Mouse (Mus musculus) neural tube, embryonic 14.5 days (tissue): Measurements from ENCODE around the gene Ipo7. TPM values are rescaled to one million over a fixed set of nuclear protein-coding genes. Genes with fewer than 3 reads are reported as not detected.
A peak's percentile ranks its signal among the peaks of the same experiment; 100 is the strongest.

ENCODE experiments used
- ATAC-seq: fragments of 200-750 bp; cut with Nextera tagmentation; 2 replicates; pipeline ENCODE4 v1.8.0; 2017; ENCODE audit warnings: low read depth, mild to moderate bottlenecking, moderate TSS enrichment, moderate library complexity
- H3K27ac ChIP-seq: fragments of 300-500 bp; sonication (generic); 2 replicates; pipeline ENCODE4 v1.5.1; 2014; ENCODE audit warnings: low read depth, mild to moderate bottlenecking, control low read depth, low read length, moderate library complexity, mixed read lengths
- H3K27me3 ChIP-seq: fragments of 300-500 bp; sonication (generic); 2 replicates; pipeline ENCODE4 v1.6.1; 2014; ENCODE audit warnings: low read length; ENCODE audit not compliant: control insufficient read depth, insufficient read depth
- H3K36me3 ChIP-seq: fragments of 300-500 bp; sonication (generic); 2 replicates; pipeline ENCODE4 v1.6.1; 2014; ENCODE audit warnings: low read length, mixed read lengths; ENCODE audit not compliant: control insufficient read depth, insufficient read depth
- H3K4me1 ChIP-seq: fragments of 300-500 bp; sonication (generic); 2 replicates; pipeline ENCODE4 v1.6.1; 2014; ENCODE audit warnings: low read length; ENCODE audit not compliant: control insufficient read depth, insufficient read depth
- H3K4me2 ChIP-seq: fragments of 300-500 bp; sonication (generic); 2 replicates; pipeline ENCODE4 v1.6.1; 2014; ENCODE audit warnings: mild to moderate bottlenecking, low read depth, low read length, control low read depth
- H3K4me3 ChIP-seq: fragments of 300-500 bp; sonication (generic); 2 replicates; pipeline ENCODE4 v1.5.1; 2014; ENCODE audit warnings: low read depth, low read length, control low read depth, mixed read lengths
- H3K9ac ChIP-seq: fragments of 300-500 bp; sonication (generic); replicated peaks from 2 replicates; pipeline ENCODE4 v1.6.1; 2014; ENCODE audit warnings: low read depth, mild to moderate bottlenecking, control low read depth, low read length, mixed read lengths
- H3K9me3 ChIP-seq: fragments of 300-500 bp; sonication (generic); 2 replicates; pipeline ENCODE4 v1.6.1; 2016; ENCODE audit warnings: low read length; ENCODE audit not compliant: control insufficient read depth
- WGBS: fragments of 180-500 bp; shearing (Covaris S2); extraction: QIAGEN DNeasy Blood & Tissue Kit; methylation state at CpG from one replicate; pipeline ENCODE4 v1.1.7; 2014; 5-methylcytosine and 5-hydroxymethylcytosine counted together
- polyA plus RNA-seq: library from polyadenylated mRNA; unstranded; fragments of >200 nt; fragmentation: Nextera tagmentation; extraction: Ambion mirVana; gene quantifications from 2 replicates; pipeline ENCODE4 v1.2.1, GENCODE M21; 2014

The Ipo7 gene
- polyA plus RNA-seq, 1 experiment from 2014 or later = 19.1 TPM

GRCm38 (mm10) chr7:109991286-109991685, 26.8 kb upstream of the Ipo7 start:
- 100% methylated on average over 1 of the region's 1 CpGs for WGBS
- H3K4me1 ChIP-seq = no peaks in the 10 kb centered on the region

GRCm38 (mm10) chr7:109993157-109993959, 24.7 kb upstream of the Ipo7 start:
- Histone ChIP-seq H3K36me3 (no peaks in the 10 kb centered on the region), H3K27me3 (no peaks in the 10 kb centered on the region), H3K27ac (no peak overlapping the region), H3K4me3 (no peak overlapping the region), H3K9me3 (no peaks in the 10 kb centered on the region), H3K4me2 (no peak overlapping the region), H3K9ac (no peak overlapping the region), H3K4me1 (no peaks in the 10 kb centered on the region)
- ATAC-seq = no peak
- 65% methylated on average over 2 of the region's 2 CpGs for WGBS

More at GRCm38 (mm10) chr7:109991286-109991685, 26.8 kb upstream of the Ipo7 start:
- Histone ChIP-seq H3K9ac (no peak overlapping the region), H3K4me2 (no peak overlapping the region), H3K4me3 (no peak overlapping the region), H3K27me3 (no peaks in the 10 kb centered on the region), H3K9me3 (no peaks in the 10 kb centered on the region), H3K27ac (no peak overlapping the region), H3K36me3 (no peaks in the 10 kb centered on the region)
- no peak for ATAC-seq

GRCm38 (mm10) chr7:109998388-109998787, 19.7 kb upstream of the Ipo7 start:
- no peaks in the 10 kb centered on the region for H3K36me3 ChIP-seq
- no peaks in the 10 kb centered on the region for H3K27me3 ChIP-seq
- no peak overlapping the region for H3K27ac ChIP-seq
- no peak overlapping the region for H3K9ac ChIP-seq
- WGBS = 88% methylated on average over 4 of the region's 4 CpGs
- no peaks in the 10 kb centered on the region for H3K4me1 ChIP-seq
- no peaks in the 10 kb centered on the region for H3K9me3 ChIP-seq
- no peak overlapping the region for H3K4me2 ChIP-seq
- ATAC-seq = no peak
- no peak overlapping the region for H3K4me3 ChIP-seq

GRCm38 (mm10) chr7:110002092-110002491, 16.0 kb upstream of the Ipo7 start:
- H3K4me1 ChIP-seq = no peaks in the 10 kb centered on the region
- no peaks in the 10 kb centered on the region for H3K36me3 ChIP-seq
- H3K9me3 ChIP-seq = no peaks in the 10 kb centered on the region
- no peak overlapping the region for H3K4me2 ChIP-seq
- no peak overlapping the region for H3K27ac ChIP-seq
- no peak overlapping the region for H3K4me3 ChIP-seq
- no peak overlapping the region for H3K9ac ChIP-seq
- no peak for ATAC-seq
- H3K27me3 ChIP-seq = no peaks in the 10 kb centered on the region

GRCm38 (mm10) chr7:110002968-110003367, 15.1 kb upstream of the Ipo7 start:
- Histone ChIP-seq H3K4me2 (peak overlapping the region; percentile 31), H3K36me3 (no peaks in the 10 kb centered on the region), H3K4me3 (no peak overlapping the region), H3K27me3 (no peaks in the 10 kb centered on the region), H3K9me3 (no peaks in the 10 kb centered on the region), H3K27ac (no peak overlapping the region), H3K9ac (peak overlapping the region; percentile 16; the same call in 1 of the 2 replicates), H3K4me1 (no peaks in the 10 kb centered on the region)
- WGBS = 23% methylated on average over 20 of the region's 20 CpGs
- ATAC-seq = peak; percentile 78; the same call in 1 of the 2 replicates

GRCm38 (mm10) chr7:110005976-110006375, 12.1 kb upstream of the Ipo7 start:
- Histone ChIP-seq H3K4me1 (no peaks in the 10 kb centered on the region), H3K27me3 (no peaks in the 10 kb centered on the region), H3K36me3 (no peaks in the 10 kb centered on the region), H3K9me3 (no peaks in the 10 kb centered on the region), H3K27ac (no peak overlapping the region), H3K4me3 (no peak overlapping the region), H3K4me2 (no peak overlapping the region), H3K9ac (no peak overlapping the region)
- ATAC-seq = no peak

GRCm38 (mm10) chr7:110006471-110007195, 11.4 kb upstream of the Ipo7 start:
- no peak overlapping the region for H3K4me3 ChIP-seq
- no peak for ATAC-seq
- H3K9ac ChIP-seq = no peak overlapping the region
- no peaks in the 10 kb centered on the region for H3K36me3 ChIP-seq
- no peak overlapping the region for H3K27ac ChIP-seq
- no peaks in the 10 kb centered on the region for H3K27me3 ChIP-seq
- H3K4me1 ChIP-seq = no peaks in the 10 kb centered on the region
- WGBS = 76% methylated on average over 5 of the region's 5 CpGs
- no peak overlapping the region for H3K4me2 ChIP-seq
- no peaks in the 10 kb centered on the region for H3K9me3 ChIP-seq

- no peaks in the 10 kb centered on the region for H3K27me3 ChIP-seq
- no peaks in the 10 kb centered on the region for H3K4me1 ChIP-seq
- H3K4me3 ChIP-seq = no peak overlapping the region
- no peak overlapping the region for H3K4me2 ChIP-seq
- no peak overlapping the region for H3K27ac ChIP-seq
- no peak for ATAC-seq
- 97% methylated on average over 1 of the region's 1 CpGs for WGBS
- H3K9ac ChIP-seq = no peak overlapping the region
- H3K36me3 ChIP-seq = no peaks in the 10 kb centered on the region
- H3K9me3 ChIP-seq = no peaks in the 10 kb centered on the region
Observed at GRCm38 (mm10) chr7:110008513-110008912, 9.6 kb upstream of the Ipo7 start.

GRCm38 (mm10) chr7:110009084-110009483, 9.0 kb upstream of the Ipo7 start:
- no peaks in the 10 kb centered on the region for H3K9me3 ChIP-seq
- no peak overlapping the region for H3K4me2 ChIP-seq
- no peak overlapping the region for H3K27ac ChIP-seq
- 87% methylated on average over 6 of the region's 6 CpGs for WGBS
- no peaks in the 10 kb centered on the region for H3K27me3 ChIP-seq
- no peak overlapping the region for H3K9ac ChIP-seq
- no peaks in the 10 kb centered on the region for H3K4me1 ChIP-seq
- no peak for ATAC-seq
- no peaks in the 10 kb centered on the region for H3K36me3 ChIP-seq
- no peak overlapping the region for H3K4me3 ChIP-seq
